Mouse (Mus musculus) testis, adult 2 months (tissue): Measurements from ENCODE around the gene Abat.

Experiments used
- CTCF ChIP-seq: fragments of 200-500 bp; IDR thresholded peaks from 2 replicates; pipeline ENCODE4 v1.5.1; 2012; ENCODE audit warnings: low read depth, mild to moderate bottlenecking, inconsistent platforms, low read length, moderate library complexity; ENCODE audit not compliant: control insufficient read depth, insufficient read depth, insufficient replicate concordance
- POLR2A ChIP-seq: fragments of 200-500 bp; IDR thresholded peaks from 2 replicates; pipeline ENCODE4 v1.6.1; 2012; ENCODE audit warnings: low read depth, mild to moderate bottlenecking, inconsistent platforms, low read length, moderate library complexity; ENCODE audit not compliant: control insufficient read depth

GRCm38 (mm10) chr16:8669432-8669831, 156.2 kb downstream of the Abat start:
- TF ChIP-seq POLR2A (no peak), CTCF (no peak)
